Mouse (Mus musculus) stomach, postnatal 0 days (tissue): Measurements from ENCODE around the gene Gimap5.

ENCODE experiments used
- CTCF ChIP-seq: IDR thresholded peaks from 2 replicates; pipeline ENCODE4 v1.5.1; 2016; ENCODE audit warnings: antibody characterized with exemption, low read depth, mild to moderate bottlenecking, moderate library complexity
- EP300 ChIP-seq: optimal IDR thresholded peaks from 2 replicates; pipeline ENCODE3; 2016; ENCODE audit warnings: antibody characterized with exemption

DNA sequence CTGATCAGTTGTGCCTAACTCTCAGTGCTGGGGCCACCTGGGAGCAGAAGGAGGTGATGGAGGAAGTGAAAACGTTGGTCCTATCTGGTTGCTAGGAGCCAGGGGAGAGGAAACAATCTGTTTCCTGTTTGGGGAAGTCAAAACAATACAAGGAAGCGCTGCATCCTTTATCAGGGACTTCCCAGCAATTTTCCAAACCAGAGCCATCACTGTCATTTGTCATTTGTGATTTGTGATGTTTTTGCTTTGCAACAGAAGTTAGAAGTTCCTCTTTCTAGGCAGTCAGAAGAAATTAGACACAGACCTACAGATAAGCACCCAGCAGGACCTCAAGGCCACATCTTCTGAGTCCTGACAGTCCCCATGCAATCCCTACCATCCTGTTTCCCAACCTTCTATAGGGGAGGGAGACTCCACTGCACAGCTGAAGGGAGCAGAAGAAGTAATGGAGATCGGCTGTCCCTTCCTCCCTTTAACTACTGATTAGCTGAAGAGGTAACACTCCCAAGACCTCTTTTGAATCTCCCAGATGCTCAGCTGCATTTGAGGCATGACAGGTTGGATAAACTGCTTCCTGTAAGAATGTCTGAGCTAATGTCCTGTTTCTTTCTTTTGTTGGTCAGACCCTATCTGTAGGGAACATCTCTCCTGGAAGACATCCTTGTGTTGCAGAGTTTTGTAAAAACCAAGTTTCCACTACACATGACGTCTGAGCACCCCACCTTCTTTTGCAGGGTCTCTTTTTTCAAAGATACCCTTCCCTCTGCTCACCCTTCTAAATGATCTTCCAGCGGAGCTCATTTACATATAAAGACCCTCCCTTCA lies 45.5 kb upstream of the Gimap5 start:
- TF ChIP-seq CTCF (no peak), EP300 (peak; percentile 77)
